Mouse (Mus musculus) midbrain, embryonic 11.5 days (tissue): ENCODE results near the gene Bud31. TPM values are rescaled to one million over a fixed set of nuclear protein-coding genes. Genes with fewer than 3 reads are reported as not detected.
A peak's percentile ranks its signal among the peaks of the same experiment; 100 is the strongest.
"Not testable (repeated sequence)": the region's sequence is repeated elsewhere in the genome, so short reads cannot be mapped to it uniquely, and the experiment has no call there.

Source experiments
- ATAC-seq: fragments of 200-750 bp; cut with Nextera tagmentation; 2 replicates; pipeline ENCODE4 v1.8.0; 2017; ENCODE audit warnings: moderate TSS enrichment, moderate library complexity; ENCODE audit not compliant: low FRiP score
- DNase-seq: peaks from one replicate; pipeline ENCODE4 v3.0.0; 2015; ENCODE audit warnings: low spot score; ENCODE audit errors: missing footprints
- H3K27ac ChIP-seq: fragments of 300-500 bp; sonication (generic); 2 replicates; pipeline ENCODE4 v1.5.1; 2014; ENCODE audit warnings: low read depth, low read length
- H3K27me3 ChIP-seq: fragments of 300-500 bp; sonication (generic); 2 replicates; pipeline ENCODE4 v1.6.1; 2014; ENCODE audit warnings: mild to moderate bottlenecking, low read length, moderate library complexity, mixed read lengths; ENCODE audit not compliant: control insufficient read depth, insufficient read depth
- H3K36me3 ChIP-seq: fragments of 300-500 bp; sonication (generic); 2 replicates; pipeline ENCODE4 v1.6.1; 2014; ENCODE audit warnings: mild to moderate bottlenecking, low read length, moderate library complexity, mixed read lengths; ENCODE audit not compliant: control insufficient read depth, insufficient read depth
- H3K4me1 ChIP-seq: fragments of 300-500 bp; sonication (generic); 2 replicates; pipeline ENCODE4 v1.6.1; 2014; ENCODE audit warnings: low read length; ENCODE audit not compliant: control insufficient read depth, insufficient read depth
- H3K4me2 ChIP-seq: fragments of 300-500 bp; sonication (generic); 2 replicates; pipeline ENCODE4 v1.6.1; 2014; ENCODE audit warnings: mild to moderate bottlenecking, moderate library complexity
- H3K4me3 ChIP-seq: fragments of 300-500 bp; sonication (generic); 2 replicates; pipeline ENCODE4 v1.5.1; 2014; ENCODE audit warnings: low read depth, low read length
- H3K9ac ChIP-seq: fragments of 300-500 bp; sonication (generic); 2 replicates; pipeline ENCODE4 v1.6.1; 2014; ENCODE audit warnings: low read length
- H3K9me3 ChIP-seq: fragments of 300-500 bp; sonication (generic); 2 replicates; pipeline ENCODE4 v1.6.1; 2016; ENCODE audit warnings: low read length; ENCODE audit not compliant: control insufficient read depth
- WGBS: fragments of 180-500 bp; shearing (Covaris S2); extraction: QIAGEN DNeasy Blood & Tissue Kit; methylation state at CpG from one replicate; pipeline ENCODE4 v1.1.7; 2014; 5-methylcytosine and 5-hydroxymethylcytosine counted together
- polyA plus RNA-seq: library from polyadenylated mRNA; unstranded; fragments of >200 nt; fragmentation: Nextera tagmentation; extraction: Ambion mirVana; gene quantifications from 2 replicates; pipeline ENCODE4 v1.2.1, GENCODE M21; 2014

Gene Bud31
- polyA plus RNA-seq, 1 experiment from 2014 or later: 276 TPM

GRCm38 (mm10) chr5:145119385-145119784, 20.8 kb upstream of the Bud31 start:
- Histone ChIP-seq H3K9ac (no peak overlapping the region), H3K4me2 (no peak overlapping the region), H3K36me3 (no peaks in the 10 kb centered on the region), H3K27me3 (peaks cover 6% of the 10 kb centered on the region; the same call in 1 of the 2 replicates), H3K4me3 (no peak overlapping the region), H3K27ac (no peak overlapping the region), H3K9me3 (no peaks in the 10 kb centered on the region), H3K4me1 (no peaks in the 10 kb centered on the region)
- no peak for DNase-seq
- 85% methylated on average over 2 of the region's 2 CpGs for WGBS
- ATAC-seq: no peak

- H3K9me3 ChIP-seq: no peaks in the 10 kb centered on the region
- 81% methylated on average over 7 of the region's 7 CpGs for WGBS
- H3K4me3 ChIP-seq: no peak overlapping the region
- no peak overlapping the region for H3K27ac ChIP-seq
- H3K27me3 ChIP-seq: no peaks in the 10 kb centered on the region
- H3K4me2 ChIP-seq: no peak overlapping the region
- ATAC-seq (no peak), DNase-seq (no peak)
- no peaks in the 10 kb centered on the region for H3K4me1 ChIP-seq
- no peak overlapping the region for H3K9ac ChIP-seq
- H3K36me3 ChIP-seq: no peaks in the 10 kb centered on the region
Measured at GRCm38 (mm10) chr5:145120921-145121320, 19.2 kb upstream of the Bud31 start.

GRCm38 (mm10) chr5:145123396-145123795, 16.8 kb upstream of the Bud31 start:
- no peak for ATAC-seq
- Histone ChIP-seq H3K4me3 (no peak overlapping the region), H3K9ac (no peak overlapping the region), H3K9me3 (no peaks in the 10 kb centered on the region), H3K27ac (no peak overlapping the region), H3K27me3 (no peaks in the 10 kb centered on the region), H3K4me2 (no peak overlapping the region), H3K4me1 (no peaks in the 10 kb centered on the region), H3K36me3 (peaks cover 14% of the 10 kb centered on the region)
- 94% methylated on average over 19 of the region's 19 CpGs for WGBS
- DNase-seq: peak; percentile 76

- DNase-seq: peak; percentile 56
- no peaks in the 10 kb centered on the region for H3K4me1 ChIP-seq
- H3K27ac ChIP-seq: no peak overlapping the region
- no peak overlapping the region for H3K9ac ChIP-seq
- no peaks in the 10 kb centered on the region for H3K9me3 ChIP-seq
- H3K27me3 ChIP-seq: no peaks in the 10 kb centered on the region
- H3K36me3 ChIP-seq: peaks cover 34% of the 10 kb centered on the region
- no peak overlapping the region for H3K4me2 ChIP-seq
- WGBS: 93% methylated on average over 9 of the region's 9 CpGs
- no peak overlapping the region for H3K4me3 ChIP-seq
- ATAC-seq: no peak
Measured at GRCm38 (mm10) chr5:145126580-145126979, 13.6 kb upstream of the Bud31 start.

- DNase-seq: no peak
- Histone ChIP-seq H3K27me3 (no peaks in the 10 kb centered on the region), H3K9ac (no peak overlapping the region), H3K4me3 (no peak overlapping the region), H3K36me3 (peaks cover 56% of the 10 kb centered on the region), H3K27ac (no peak overlapping the region), H3K4me2 (no peak overlapping the region), H3K4me1 (no peaks in the 10 kb centered on the region), H3K9me3 (no peaks in the 10 kb centered on the region)
- WGBS: 95% methylated on average over 4 of the region's 4 CpGs
- ATAC-seq: no peak
Measured at GRCm38 (mm10) chr5:145129124-145129523, 11.0 kb upstream of the Bud31 start.

- WGBS: 98% methylated on average over 5 of the region's 6 CpGs
- H3K4me3 ChIP-seq, H3K9ac ChIP-seq, ATAC-seq, H3K4me2 ChIP-seq, H3K4me1 ChIP-seq, H3K27me3 ChIP-seq, H3K9me3 ChIP-seq, H3K27ac ChIP-seq, DNase-seq: not testable (repeated sequence)
- peaks cover 62% of the 10 kb centered on the region for H3K36me3 ChIP-seq
Measured at GRCm38 (mm10) chr5:145129773-145130172, 10.4 kb upstream of the Bud31 start.

- Histone ChIP-seq H3K36me3 (peaks cover 65% of the 10 kb centered on the region), H3K4me3 (no peak overlapping the region), H3K4me2 (no peak overlapping the region), H3K9ac (no peak overlapping the region), H3K9me3 (no peaks in the 10 kb centered on the region), H3K27ac (no peak overlapping the region), H3K4me1 (no peaks in the 10 kb centered on the region), H3K27me3 (no peaks in the 10 kb centered on the region)
- no peak for DNase-seq
- ATAC-seq: no peak
- 94% methylated on average over 11 of the region's 11 CpGs for WGBS
Measured at GRCm38 (mm10) chr5:145130191-145130590, 10.0 kb upstream of the Bud31 start.

GRCm38 (mm10) chr5:145130995-145131394, 9.2 kb upstream of the Bud31 start:
- no peak overlapping the region for H3K4me3 ChIP-seq
- H3K9ac ChIP-seq: no peak overlapping the region
- 90% methylated on average over 3 of the region's 3 CpGs for WGBS
- H3K4me1 ChIP-seq: no peaks in the 10 kb centered on the region
- H3K9me3 ChIP-seq: no peaks in the 10 kb centered on the region
- peak; percentile 75 for DNase-seq
- no peaks in the 10 kb centered on the region for H3K27me3 ChIP-seq
- H3K27ac ChIP-seq: no peak overlapping the region
- H3K4me2 ChIP-seq: no peak overlapping the region
- H3K36me3 ChIP-seq: peaks cover 68% of the 10 kb centered on the region
- ATAC-seq: no peak

- peaks cover 55% of the 10 kb centered on the region for H3K36me3 ChIP-seq
- H3K9ac ChIP-seq, H3K27me3 ChIP-seq, H3K9me3 ChIP-seq, H3K27ac ChIP-seq, H3K4me3 ChIP-seq, H3K4me1 ChIP-seq, H3K4me2 ChIP-seq, ATAC-seq: not testable (repeated sequence)
- DNase-seq: peak; percentile 80
- WGBS: 91% methylated on average over 6 of the region's 6 CpGs
Measured at GRCm38 (mm10) chr5:145133275-145133674, 6.9 kb upstream of the Bud31 start.

- H3K4me3 ChIP-seq: peak overlapping the region; percentile 96
- 18% methylated on average over 6 of the region's 6 CpGs for WGBS
- peak overlapping the region; percentile 92 for H3K9ac ChIP-seq
- no peak for ATAC-seq
- peaks cover 19% of the 10 kb centered on the region for H3K4me1 ChIP-seq
- peak overlapping the region; percentile 87 for H3K4me2 ChIP-seq
- H3K9me3 ChIP-seq: no peaks in the 10 kb centered on the region
- H3K27me3 ChIP-seq: no peaks in the 10 kb centered on the region
- peaks cover 28% of the 10 kb centered on the region for H3K36me3 ChIP-seq
- peak; percentile 87 for DNase-seq
- H3K27ac ChIP-seq: no peak overlapping the region
Measured at GRCm38 (mm10) chr5:145138836-145139235, 1.3 kb upstream of the Bud31 start.
